In the genomic region with DNA sequence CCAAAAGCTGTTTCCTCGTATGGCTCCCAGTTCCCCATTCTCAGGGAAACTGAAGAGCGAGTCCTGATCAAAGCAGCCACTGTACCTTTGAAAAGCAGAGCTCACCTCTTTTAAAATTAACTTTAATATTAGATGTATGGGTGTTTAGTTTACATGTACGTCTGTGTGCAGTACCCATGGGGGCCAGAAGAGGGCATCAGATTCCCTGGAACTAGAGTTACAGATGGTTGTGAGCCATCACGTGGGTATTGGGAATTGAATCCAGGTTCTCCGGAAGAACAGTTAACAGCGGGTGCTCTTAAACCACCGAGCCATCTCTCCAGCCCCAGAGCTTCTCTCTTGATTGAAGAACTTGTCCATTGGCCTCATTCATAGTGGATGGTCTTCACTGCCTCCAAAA, we compare ENCODE assay signal across 12 mouse cellular contexts.
DNase-seq lines count a peak whose midpoint lies in the region; ATAC-seq and TF ChIP-seq lines count a peak whose summit lies in the region.
"Had no signal": no experiment of that assay in that cellular context is flagged by ENCODE, and none has a peak within 500 bp of the region (broad histone marks: within the 10 kb centered on the region; RNA-seq: fewer than 3 reads in every experiment).

No protein-coding gene starts in this region.

- H3K27ac ChIP-seq in kidney, postnatal 0 days, result no peak overlapping the region
- H3K27ac ChIP-seq: intestine, embryonic 15.5 days had no signal

- no peaks in the 10 kb centered on the region for H3K9me3 ChIP-seq in kidney, postnatal 0 days (replicated peaks; ENCODE audit: low read length)
- H3K9me3 ChIP-seq: intestine, embryonic 15.5 days had no signal

- peak; percentile 41 to 59 for DNase-seq in cerebellum, postnatal 10 days
- no peak for DNase-seq in cerebellum, adult 9-11 months
- DNase-seq in kidney, postnatal 0 days (ENCODE audit: low spot score), result no peak
- DNase-seq in kidney, adult 8-10 months, result no peak
- DNase-seq in thymus, postnatal 4 days, result peak; percentile 29
- DNase-seq in thymus, postnatal 36 days, result no peak
- DNase-seq in retina, embryonic 14.5 days (ENCODE audit: low spot score), result no peak
- DNase-seq in right cerebral cortex, adult 2 months (ENCODE audit: low spot score in 2 of 2), result no peak
- DNase-seq: adrenal gland, adult 2 months; heart, postnatal 10 days had no signal

- no peaks in the 10 kb centered on the region for H3K4me1 ChIP-seq in kidney, postnatal 0 days (replicated peaks; ENCODE audit: insufficient read depth, low read length)
- H3K4me1 ChIP-seq: intestine, embryonic 15.5 days had no signal

- no peaks in the 10 kb centered on the region for H3K27me3 ChIP-seq in kidney, postnatal 0 days (ENCODE audit: insufficient read depth, low read length)
- H3K27me3 ChIP-seq: intestine, embryonic 15.5 days had no signal

- no peak overlapping the region for H3K9ac ChIP-seq in kidney, postnatal 0 days (ENCODE audit: low read depth, low read length)
- H3K9ac ChIP-seq: intestine, embryonic 15.5 days had no signal

- H3K4me3 ChIP-seq in kidney, postnatal 0 days (replicated peaks; ENCODE audit: low read depth, low read length), result no peak overlapping the region
- H3K4me3 ChIP-seq: erythroblast, embryonic 14.5 days; intestine, embryonic 15.5 days had no signal

- no peak for ATAC-seq in kidney, postnatal 0 days (replicated peaks; ENCODE audit: low FRiP score, low read depth)
- ATAC-seq: intestine, embryonic 15.5 days had no signal

- H3K4me2 ChIP-seq in kidney, postnatal 0 days (ENCODE audit: low read length), result no peak overlapping the region
- H3K4me2 ChIP-seq: intestine, embryonic 15.5 days had no signal

- peak; percentile 42 for TF ChIP-seq CTCF in kidney, postnatal 0 days (IDR thresholded peaks at IDR 0.05; ENCODE audit: low read depth)

- 84% methylated on average over 7 of the region's 7 CpGs for WGBS in kidney, postnatal 0 days

- no peaks in the 10 kb centered on the region for H3K36me3 ChIP-seq in kidney, postnatal 0 days (ENCODE audit: insufficient read depth, low read length)
- H3K36me3 ChIP-seq: intestine, embryonic 15.5 days had no signal

Comparison
In these comparisons a context has a peak if more than half of its experiments do, and no peak if none do; other contexts are left out.
1. DNase-seq: peak in cerebellum, postnatal 10 days (2 of 2) and thymus, postnatal 4 days (single experiment); none in cerebellum, adult 9-11 months (single experiment), kidney, postnatal 0 days (single experiment), kidney, adult 8-10 months (0 of 2), thymus, postnatal 36 days (0 of 2), retina, embryonic 14.5 days (single experiment) and right cerebral cortex, adult 2 months (0 of 2).